Mouse (Mus musculus) layer of hippocampus, adult 2 months (tissue): ENCODE data around the gene Rab3c. TPM values are rescaled to one million over a fixed set of nuclear protein-coding genes. Genes with fewer than 3 reads are reported as not detected.

ENCODE experiments used
- DNase-seq, 2 experiments: peaks; one replicate each; pipeline ENCODE4 v3.0.0; 2022; ENCODE audit warnings: low spot score in 2 of 2
- H3K27ac ChIP-seq: fragments of 200-600 bp; 2 replicates; pipeline ENCODE4 v1.8.1; 2022
- H3K4me3 ChIP-seq: fragments of 200-600 bp; 2 replicates; pipeline ENCODE4 v1.8.1; 2022; ENCODE audit warnings: mild to moderate bottlenecking
- CTCF ChIP-seq: fragments of 200-600 bp; conservative IDR thresholded peaks from 2 replicates; pipeline ENCODE4 v1.8.1; 2022; ENCODE audit warnings: antibody characterized with exemption, mild to moderate bottlenecking, moderate library complexity
- total RNA-seq, 2 experiments: library from RNA; stranded (reverse); gene quantifications; 2 replicates each; pipeline ENCODE4 v1.2.3; 2021

Gene Rab3c
- total RNA-seq, 2 experiments from 2014 or later: 173 to 182 TPM

DNA sequence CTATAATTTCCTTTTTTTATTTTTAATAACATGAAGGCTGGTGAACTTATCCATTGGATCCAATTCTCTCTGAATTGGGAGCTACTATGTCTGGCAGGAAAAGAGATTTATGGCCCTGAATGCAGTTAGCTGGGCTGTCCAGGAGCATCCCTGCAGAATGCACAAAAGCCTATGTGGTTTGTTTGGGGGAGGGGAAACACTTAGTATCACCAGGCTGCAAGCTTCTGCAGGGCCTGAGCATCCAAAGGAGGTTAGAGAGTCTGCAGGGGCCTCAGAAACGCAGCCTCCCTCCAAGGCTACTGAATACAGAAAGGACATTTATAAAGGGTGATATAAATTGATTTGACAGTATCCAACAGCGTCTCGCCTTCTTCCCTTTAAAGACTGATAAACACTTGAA is 41.8 kb downstream of the Rab3c start:
- TF ChIP-seq CTCF: no peak
- Histone ChIP-seq H3K27ac (no peak overlapping the region), H3K4me3 (no peak overlapping the region)
- no peak for DNase-seq

DNA sequence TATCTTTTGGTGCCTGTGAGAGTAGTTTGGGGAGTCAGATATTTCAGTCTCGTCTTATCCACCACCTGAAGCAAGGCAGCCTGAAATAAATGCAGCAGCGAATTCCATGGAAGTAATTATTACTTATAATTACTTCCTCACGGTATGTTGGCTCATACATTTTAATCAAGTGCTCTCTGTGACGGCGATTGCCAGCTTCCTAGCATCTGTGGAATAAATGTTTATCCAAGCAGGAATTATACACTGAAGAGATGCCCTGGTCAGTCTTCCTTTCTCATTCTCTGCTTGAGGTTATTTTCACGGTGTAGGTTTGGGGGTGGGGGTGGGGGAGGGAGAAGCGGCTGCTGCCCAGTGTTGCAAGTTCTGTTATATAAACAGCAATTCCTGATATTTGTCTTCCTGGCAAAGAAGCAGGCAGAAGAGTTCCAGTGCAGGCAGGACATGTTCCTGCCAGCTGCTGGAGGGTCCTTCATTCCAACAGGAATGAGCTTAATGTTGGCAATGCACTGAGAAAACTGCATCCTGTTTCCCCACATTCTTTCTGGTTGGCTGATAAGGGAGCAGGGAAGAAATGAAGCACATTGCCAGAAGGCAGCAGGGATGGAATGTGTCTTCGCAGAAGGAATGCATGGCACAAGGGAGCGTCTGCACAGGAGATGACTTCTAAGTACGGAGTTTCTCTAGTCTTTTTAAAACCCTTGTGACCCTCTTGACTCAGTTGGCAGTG is 43.4 kb downstream of the Rab3c start:
- no peak overlapping the region for H3K4me3 ChIP-seq
- TF ChIP-seq CTCF: no peak
- DNase-seq: peak in 1 of 2 experiments; percentile 26
- peak overlapping the region; percentile 36; the same call in 1 of the 2 replicates for H3K27ac ChIP-seq

DNA sequence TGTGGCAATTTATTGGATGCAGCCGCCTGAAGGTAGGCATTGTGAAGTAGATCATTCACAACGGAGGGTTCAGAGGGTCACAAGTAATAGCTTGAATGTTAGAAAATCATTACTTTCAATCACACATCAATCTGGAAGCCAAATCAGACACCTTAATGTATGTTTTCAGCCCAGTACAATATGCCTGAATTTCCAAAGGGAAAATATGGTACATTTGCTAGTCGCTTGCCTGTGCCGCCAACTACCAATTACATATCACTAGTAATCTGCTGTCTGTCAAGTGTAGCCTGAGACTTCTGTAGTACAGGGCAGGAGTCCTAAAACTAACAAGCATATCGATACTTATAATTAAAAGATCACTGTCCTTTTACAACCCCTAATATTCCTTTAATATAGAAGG is 47.4 kb downstream of the Rab3c start:
- no peak for TF ChIP-seq CTCF
- no peak overlapping the region for H3K4me3 ChIP-seq
- no peak for DNase-seq
- H3K27ac ChIP-seq: no peak overlapping the region

DNA sequence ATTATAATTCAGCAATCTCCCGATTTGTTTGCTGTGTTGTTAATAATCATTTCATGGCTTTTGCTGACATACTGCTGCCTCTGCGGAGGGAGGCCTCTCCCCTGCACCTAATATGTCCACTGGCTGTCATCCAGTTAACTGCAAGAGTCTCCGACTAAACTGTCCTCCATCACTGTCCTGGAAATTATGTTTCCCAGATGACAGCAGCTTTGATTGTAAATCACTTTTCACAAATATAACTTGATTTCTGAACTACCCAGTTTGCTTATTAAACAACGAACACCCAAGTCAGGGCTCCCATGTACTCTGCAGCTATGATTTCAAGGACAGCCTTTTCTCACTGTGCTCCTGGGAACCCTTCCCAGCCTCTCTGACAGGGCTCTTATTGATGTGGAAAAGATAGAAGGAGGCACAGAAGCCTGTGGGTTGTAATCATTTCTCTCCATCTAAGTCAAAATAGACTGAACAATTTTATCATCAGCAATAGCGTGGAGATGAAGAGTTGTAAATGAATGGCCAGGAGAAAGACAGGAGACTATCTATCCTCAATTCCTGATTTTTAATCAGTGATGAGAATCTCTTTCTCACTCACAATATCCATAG is 49.6 kb downstream of the Rab3c start:
- Histone ChIP-seq H3K4me3 (no peak overlapping the region), H3K27ac (no peak overlapping the region)
- DNase-seq: no peak
- no peak for TF ChIP-seq CTCF

DNA sequence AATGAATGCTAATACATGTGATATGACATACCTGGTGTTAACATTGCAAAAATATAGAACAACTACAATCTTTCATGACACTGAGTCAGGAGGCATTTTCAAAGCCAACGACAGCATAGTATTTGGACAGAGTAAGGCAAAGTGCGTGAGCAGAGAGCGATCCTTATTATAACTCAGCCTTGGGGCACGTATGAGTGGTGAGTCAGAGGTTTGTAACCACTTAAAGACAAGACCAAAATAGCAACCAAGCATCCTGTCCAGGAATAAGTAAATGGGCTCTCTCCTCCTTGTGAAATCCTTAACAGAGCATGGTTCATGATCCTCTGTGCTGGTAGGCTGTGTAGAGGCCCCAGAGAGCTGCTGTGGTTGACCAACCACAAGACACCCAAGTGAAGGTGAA is 50.8 kb downstream of the Rab3c start:
- H3K27ac ChIP-seq: no peak overlapping the region
- TF ChIP-seq CTCF: no peak
- H3K4me3 ChIP-seq: no peak overlapping the region
- DNase-seq: no peak

DNA sequence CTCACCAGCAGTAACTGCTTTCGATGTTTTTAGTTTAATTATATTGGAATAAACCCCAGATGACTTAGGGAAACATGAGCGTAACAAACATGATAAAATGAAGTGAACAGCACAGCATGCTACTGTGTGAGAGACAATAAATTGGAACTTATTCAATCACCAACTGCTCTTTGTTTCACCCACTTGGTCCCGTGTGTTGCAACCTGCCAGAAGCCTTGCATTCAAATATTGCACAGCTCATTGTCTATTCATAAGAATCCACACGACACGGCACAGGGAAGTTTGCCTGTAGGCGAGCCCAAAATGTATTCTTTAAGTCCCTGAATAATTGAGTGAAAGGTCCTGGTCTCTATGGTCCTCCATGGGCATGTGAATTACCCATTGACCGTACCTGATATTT is 61.6 kb downstream of the Rab3c start:
- TF ChIP-seq CTCF: no peak
- no peak for DNase-seq
- H3K27ac ChIP-seq: no peak overlapping the region
- no peak overlapping the region for H3K4me3 ChIP-seq

DNA sequence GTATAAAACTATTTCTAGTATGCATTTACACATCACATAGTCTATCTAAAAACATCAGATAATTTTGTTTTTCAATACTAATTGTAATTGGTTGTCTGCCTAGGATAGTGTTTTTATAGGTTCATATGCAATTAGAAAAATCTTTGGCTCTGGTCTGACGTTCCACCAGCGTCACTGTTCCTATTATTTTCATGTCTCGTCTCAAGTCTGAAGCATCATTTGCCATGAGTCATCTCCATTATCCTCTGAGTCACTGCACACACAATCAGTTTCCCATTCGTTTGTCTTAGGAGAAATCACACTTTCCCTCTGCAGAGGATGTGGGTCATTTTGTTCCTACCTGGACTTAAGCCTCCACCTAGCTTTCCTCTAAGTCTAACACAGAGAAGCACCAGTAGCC is 62.3 kb downstream of the Rab3c start:
- no peak for TF ChIP-seq CTCF
- H3K27ac ChIP-seq: no peak overlapping the region
- no peak for DNase-seq
- no peak overlapping the region for H3K4me3 ChIP-seq

DNA sequence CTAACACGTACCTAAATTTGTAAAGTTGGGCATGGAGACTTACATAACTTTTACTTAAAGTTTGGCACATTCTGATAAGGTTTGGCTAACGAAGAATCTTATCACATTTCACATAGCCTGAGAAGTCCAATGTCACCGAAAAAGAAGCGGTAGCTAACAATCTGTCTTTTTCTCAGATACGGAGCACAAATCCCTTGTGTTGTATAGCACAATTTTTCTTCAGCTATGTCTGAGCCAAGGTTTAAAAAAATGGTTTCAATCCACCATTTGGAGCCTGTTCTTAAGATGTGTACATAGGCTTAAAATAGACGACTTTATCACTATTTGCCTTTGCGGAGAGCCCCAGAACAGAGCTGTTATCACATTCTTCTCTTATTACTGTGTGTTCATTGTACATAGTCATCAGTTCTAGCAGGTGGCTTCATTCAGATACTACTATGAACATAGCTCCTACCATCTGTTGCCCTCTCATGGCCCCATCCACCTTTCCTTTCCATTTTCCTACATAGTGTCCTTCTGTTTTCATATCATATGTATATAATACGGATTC is 69.2 kb downstream of the Rab3c start:
- Histone ChIP-seq H3K4me3 (no peak overlapping the region), H3K27ac (no peak overlapping the region)
- no peak for TF ChIP-seq CTCF
- no peak for DNase-seq

DNA sequence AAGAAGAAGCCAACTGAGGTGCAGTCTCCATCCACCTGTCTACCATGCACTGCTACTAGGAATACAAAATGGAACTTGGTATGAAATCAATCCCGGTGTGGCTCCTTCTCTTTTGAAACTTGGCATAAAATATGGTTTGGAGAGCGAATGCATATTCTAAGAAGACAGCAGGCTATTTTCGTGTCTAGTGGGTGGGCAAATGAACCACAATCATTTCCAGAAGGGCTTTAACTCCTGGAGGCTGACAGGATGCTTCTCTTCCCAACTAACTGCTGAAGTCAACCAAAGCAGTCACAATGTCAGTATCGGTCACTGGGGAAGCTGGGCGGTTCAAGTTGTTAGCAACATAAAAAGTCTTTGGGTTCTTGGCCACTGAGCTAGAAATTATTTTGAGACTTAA is 81.9 kb downstream of the Rab3c start:
- H3K4me3 ChIP-seq: no peak overlapping the region
- TF ChIP-seq CTCF: no peak
- no peak for DNase-seq
- no peak overlapping the region for H3K27ac ChIP-seq

DNA sequence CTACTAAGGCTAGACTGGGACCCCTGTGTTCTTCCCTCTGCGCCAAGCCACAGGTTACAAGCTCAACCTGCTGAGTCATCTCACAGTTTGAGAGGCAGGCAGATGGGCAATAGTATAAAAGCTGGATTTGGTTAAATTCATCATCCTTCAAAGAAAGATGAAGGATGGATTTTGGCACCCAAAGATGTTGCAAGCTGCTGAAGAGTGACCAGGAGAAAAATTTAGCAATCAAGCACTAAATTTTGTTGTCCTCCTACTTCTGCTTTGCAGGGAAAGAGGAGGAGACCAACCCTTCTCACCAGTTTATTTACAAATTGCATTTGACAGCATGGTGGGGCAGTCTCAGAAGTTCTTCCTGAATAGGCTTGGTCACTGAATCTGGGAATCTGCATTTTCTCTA is 90.8 kb downstream of the Rab3c start:
- no peak overlapping the region for H3K27ac ChIP-seq
- DNase-seq: no peak
- no peak for TF ChIP-seq CTCF
- no peak overlapping the region for H3K4me3 ChIP-seq

DNA sequence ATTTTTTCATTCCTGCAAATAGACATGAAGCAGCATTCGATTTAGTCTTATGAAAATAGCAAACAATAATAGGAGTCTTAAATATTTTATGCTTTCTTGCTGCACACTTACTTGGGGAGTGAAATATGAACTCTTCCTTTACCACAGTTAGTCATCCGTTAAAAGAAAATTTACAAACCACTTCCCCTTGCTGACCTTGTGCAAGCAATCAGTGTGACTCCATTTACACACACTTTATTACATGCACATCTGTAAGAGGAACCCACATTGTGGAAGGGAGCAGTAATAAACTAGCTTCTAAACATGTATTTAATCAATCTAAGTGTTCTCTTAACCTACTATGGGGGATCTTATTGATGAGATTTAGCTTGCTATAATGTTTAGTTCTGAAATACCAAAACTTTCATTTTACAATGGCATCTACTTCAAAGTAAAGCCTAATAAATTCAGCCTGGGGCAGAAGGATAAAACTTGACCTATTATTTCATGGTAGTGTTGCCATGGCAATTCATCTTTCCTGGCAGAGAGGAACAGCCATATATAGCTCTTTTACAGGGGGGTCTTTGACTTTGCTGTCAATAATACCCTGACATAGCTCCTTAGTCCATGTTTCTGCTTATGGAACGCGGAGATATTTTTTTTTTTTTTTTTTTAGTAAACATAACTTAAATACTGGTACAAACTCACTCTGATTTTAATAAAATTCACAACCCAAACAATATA is 95.7 kb downstream of the Rab3c start:
- no peak overlapping the region for H3K4me3 ChIP-seq
- no peak for TF ChIP-seq CTCF
- DNase-seq: no peak
- no peak overlapping the region for H3K27ac ChIP-seq

DNA sequence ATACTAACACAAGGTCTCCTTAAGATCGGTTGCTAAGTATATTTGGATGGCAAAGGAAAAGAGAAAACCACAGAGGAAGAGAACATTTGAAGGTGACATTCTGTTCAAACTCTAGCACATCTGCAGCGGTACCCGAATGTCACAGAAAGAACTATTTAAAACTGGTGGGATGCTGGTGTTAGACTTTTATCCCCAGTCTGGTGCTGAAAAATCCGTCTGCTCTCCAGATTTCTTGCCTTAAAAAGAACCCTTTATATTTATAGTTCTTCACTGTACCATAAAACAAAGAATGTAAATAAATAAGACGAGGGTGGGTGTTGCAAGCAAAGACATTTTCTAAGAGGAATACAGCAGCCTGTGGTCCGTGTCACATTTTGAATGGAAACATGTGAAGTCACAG is 105.1 kb downstream of the Rab3c start:
- TF ChIP-seq CTCF: no peak
- Histone ChIP-seq H3K27ac (peak overlapping the region; percentile 28; the same call in 1 of the 2 replicates), H3K4me3 (no peak overlapping the region)
- no peak for DNase-seq

DNA sequence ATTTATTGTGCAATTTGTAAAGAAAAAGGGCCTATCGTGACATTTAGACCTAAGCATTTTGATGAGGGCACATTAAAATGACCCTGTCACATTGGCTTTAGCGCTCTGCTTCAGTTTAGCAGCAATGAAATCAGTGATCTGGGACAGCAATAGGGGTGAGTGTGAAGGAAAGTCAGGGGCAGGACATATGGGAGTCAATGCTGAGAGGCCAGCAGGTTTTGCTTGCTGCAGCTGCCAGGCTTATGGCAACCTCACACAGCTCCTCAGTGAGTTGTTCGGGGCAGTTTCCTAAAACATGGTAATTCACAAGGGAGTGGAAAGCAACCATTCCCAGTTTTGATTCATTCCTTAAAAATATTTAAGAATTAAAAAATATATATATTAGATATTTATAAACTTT is 111.1 kb downstream of the Rab3c start:
- no peak for TF ChIP-seq CTCF
- no peak overlapping the region for H3K4me3 ChIP-seq
- 0 out of 2 replicates have a peak overlapping the region, but pooled peaks have one; percentile 37 for H3K27ac ChIP-seq
- no peak for DNase-seq
